Mouse (Mus musculus): ENCODE data around the gene Taar8c.
"Not testable (repeated sequence)": the region's sequence is repeated elsewhere in the genome, so short reads cannot be mapped to it uniquely, and the experiment has no call there.

Taar8c gene

GRCm38 (mm10) chr10:24101812-24102211 lies at the start of gene Taar8c:
Gene Taar8c (minus strand): TSS chr10:24101912.
- DNase-seq (ENCODE audit: low read depth, low spot score), result not testable (repeated sequence)

GRCm38 (mm10) chr10:24150086-24150485 lies 48.4 kb upstream of the Taar8c start:
- DNase-seq (ENCODE audit: low read depth, low spot score), result no peak

DNA sequence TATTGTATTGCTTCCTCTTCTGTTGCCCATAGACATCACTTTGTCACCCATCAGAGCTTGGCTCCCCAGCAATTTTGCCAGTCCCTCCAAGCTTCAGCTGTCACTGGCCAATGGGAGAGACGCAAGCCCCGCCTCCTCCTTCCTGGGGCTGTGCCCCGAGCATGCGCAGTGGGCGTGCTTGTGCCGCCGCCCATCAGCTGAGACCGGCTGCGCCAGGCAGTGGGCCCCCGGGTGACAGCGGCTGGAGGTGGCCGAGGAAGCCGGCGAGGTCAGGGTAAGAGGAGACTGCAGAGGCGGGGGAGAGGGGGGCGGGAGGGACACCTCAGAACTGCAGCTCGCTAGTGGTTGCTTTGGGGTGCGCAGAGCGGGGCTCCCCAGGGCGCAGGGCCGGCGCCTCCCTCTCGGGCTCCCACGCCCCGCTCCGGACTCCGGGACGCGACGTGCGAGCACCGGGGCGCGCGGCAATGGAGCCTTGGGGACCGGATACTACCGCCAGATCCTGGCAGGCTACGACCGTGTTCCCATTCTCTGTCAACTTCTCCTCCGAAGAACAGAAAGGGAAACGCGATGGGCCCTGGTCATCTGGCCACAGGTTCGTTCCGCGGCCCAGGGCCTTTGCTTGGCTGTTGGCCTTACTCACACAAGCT lies 47.5 kb upstream of the Taar8c start, which contains the start of gene Stx7:
Stx7 (plus strand) TSS at position 168 of the 647 bp plus-strand sequence.
- DNase-seq (ENCODE audit: low read depth, low spot score), result peak; percentile 95

GRCm38 (mm10) chr10:24142735-24143134 lies 41.0 kb upstream of the Taar8c start:
- no peak for DNase-seq (ENCODE audit: low read depth, low spot score)

- no peak for DNase-seq (ENCODE audit: low read depth, low spot score)
Measured at GRCm38 (mm10) chr10:24138623-24139261, 37.0 kb upstream of the Taar8c start.

DNA sequence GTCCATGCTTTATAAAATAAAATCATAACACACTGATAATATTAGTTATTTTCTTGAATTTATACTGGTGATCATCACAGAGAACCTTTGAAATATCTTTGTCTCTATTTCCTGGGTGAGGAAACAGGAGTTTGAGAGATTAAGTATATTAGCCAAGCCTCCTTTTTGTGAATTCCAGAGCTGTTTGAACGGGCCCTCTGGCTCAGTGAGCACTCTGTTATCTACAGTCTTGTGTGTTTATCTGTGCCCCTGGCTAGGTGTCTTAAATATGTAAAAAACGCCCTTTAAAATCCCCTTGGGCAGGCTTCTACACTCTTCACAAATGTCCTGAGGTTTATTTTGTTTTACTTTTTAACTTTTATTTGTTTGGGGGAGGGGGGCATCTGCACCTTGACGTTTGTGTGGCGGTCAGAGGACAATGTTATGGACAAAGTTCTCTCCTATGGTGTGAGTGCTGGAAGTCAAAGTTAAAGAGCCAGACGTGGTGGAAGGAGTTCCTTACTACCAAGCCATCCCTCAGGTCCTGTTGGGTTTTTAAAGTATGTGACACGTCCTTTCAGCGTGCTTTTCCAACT lies 32.4 kb upstream of the Taar8c start:
- no peak for DNase-seq (ENCODE audit: low read depth, low spot score)

DNA sequence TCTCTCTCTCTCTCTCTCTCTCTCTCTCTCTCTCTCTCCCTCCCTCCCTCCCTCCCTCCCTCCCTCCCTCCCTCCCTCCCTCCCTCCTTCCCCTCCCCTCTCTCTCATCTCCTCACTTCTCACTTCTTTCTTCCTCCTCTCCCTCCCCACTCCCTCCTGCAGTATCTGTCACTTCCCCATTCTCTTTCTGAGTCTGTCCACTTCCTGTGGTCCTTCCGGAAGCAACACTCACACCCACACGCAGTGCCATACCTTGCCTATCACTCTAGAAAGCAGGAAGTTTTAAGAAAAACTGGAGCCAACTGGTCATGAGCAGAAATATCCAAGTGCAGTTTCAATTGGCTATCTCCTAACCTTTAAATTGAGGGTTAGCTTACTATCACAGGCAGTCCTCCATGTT lies 31.4 kb upstream of the Taar8c start:
- DNase-seq (ENCODE audit: low read depth, low spot score), result peak; percentile 16

DNA sequence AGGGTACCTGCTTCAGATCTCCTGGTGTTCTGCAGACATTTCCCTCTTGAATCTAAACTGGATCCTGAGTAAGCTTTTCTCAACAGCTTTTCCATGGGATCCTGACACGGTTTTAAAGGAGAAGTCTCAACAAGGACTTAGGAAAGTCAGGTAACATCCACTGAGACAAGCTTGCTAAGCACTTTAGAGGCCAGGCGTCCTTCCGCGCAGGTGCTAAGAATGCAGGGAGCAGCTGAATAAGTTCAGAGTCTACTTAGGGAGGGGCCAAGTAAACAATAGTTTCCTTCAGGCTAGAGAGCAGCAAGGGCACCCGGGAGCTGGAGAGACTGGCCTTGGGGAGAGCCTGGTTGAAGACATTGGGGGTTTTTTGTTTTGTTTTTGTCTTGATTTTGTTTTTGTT lies 30.6 kb upstream of the Taar8c start:
- DNase-seq (ENCODE audit: low read depth, low spot score), result peak; percentile 86

DNA sequence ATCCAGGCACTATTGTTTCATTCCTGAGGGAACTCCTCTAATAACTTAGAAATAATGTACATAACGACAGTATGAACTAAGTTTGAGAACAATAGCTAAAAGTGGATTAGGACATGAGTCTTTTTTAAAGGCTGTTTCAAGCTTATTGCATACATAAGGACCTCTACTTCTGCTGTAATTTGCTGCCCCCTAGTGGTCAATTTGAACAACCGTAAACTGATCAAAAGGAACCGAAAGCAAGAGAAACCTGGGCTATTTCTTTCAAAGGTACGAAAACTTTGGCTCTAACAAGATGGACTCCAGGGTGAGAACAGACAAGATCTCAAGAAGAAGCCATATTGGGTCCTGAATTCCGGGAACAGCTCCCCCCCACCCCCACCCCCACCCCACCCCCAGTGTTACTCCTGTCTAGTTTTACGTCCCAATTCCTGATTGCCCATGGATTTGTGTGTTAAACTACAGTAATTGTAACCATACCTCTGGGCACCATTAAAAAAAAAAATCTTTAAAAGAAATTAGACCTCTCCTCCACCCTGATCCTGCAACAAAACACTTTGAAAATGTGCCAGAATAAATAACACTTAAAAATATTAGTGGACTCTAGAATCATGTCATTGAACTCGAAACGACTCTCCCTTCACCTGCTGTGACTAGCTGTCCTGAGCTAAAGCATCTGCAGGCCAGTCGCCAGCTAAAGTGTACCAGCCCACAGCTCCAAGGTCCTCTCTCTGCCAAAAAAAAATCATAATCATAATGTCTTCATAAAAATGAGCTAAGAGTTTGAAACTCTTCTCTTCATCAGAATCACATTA lies 29.9 kb upstream of the Taar8c start:
- DNase-seq (ENCODE audit: low read depth, low spot score), result peak; percentile 86

- peak; percentile 72 for DNase-seq (ENCODE audit: low read depth, low spot score)
Measured at GRCm38 (mm10) chr10:24111116-24111778, 9.5 kb upstream of the Taar8c start.

DNA sequence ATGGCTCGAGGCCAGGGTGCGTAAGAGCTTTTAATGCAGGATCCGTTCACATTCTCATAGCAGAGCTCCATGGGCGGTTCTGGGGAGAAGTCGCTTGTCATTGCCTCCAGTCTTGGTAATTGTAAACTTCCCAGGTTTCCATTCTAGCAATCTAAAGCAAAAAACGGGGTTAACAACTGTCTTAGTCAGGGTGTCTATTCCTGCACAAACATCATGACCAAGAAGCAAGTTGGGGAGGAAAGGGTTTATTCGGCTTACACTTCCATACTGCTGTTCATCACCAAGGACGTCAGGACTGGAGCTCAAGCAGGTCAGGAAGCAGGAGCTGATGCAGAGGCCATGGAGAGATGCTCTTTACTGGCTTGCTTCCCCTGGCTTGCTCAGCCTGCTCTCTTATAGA lies 7.7 kb upstream of the Taar8c start, which contains the start of gene Taar9:
Taar9 (minus strand) TSS at position 101 of the 400 bp plus-strand sequence.
- DNase-seq (ENCODE audit: low read depth, low spot score), result not testable (repeated sequence)

- no peak for DNase-seq (ENCODE audit: low read depth, low spot score)
Measured at GRCm38 (mm10) chr10:24108236-24108635, 6.5 kb upstream of the Taar8c start.

GRCm38 (mm10) chr10:24107747-24108146 lies 6.0 kb upstream of the Taar8c start:
- DNase-seq (ENCODE audit: low read depth, low spot score), result no peak

DNA sequence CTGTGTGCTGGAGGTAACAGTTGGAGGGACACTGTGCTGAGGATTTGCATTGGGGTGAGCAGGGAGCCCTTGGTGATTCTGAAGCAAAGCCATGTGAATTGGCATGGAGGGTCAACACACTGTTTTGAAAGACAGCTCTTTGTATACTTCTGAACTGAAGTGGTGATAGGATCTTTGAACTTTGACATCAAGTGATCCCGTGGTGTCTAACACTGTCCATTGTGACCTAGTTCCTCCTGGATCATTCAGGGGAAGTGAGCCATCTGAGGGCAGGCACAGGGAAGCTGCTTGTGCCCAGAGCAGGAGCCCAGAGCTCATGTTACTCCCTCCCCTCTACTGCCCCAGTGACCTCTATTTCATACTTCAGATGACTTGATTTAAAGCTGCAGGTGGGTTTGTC lies 1.6 kb upstream of the Taar8c start:
- not testable (repeated sequence) for DNase-seq (ENCODE audit: low read depth, low spot score)

DNA sequence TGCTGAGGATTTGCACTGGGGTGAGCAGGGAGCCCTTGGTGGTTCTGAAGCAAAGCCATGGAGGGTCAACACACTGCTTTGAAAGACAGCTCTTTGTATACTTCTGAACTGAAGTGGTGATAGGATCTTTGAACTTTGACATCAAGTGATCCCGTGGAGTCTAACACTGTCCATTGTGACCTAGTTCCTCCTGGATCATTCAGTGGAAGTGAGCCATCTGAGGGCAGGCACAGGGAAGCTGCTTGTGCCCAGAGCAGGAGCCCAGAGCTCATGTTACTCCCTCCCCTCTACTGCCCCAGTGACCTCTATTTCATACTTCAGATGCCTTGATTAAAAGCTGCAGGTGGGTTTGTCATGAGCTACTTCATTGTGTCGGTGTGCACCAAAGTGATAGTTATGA lies 4.7 kb downstream of the Taar8c start:
- not testable (repeated sequence) for DNase-seq (ENCODE audit: low read depth, low spot score)

DNA sequence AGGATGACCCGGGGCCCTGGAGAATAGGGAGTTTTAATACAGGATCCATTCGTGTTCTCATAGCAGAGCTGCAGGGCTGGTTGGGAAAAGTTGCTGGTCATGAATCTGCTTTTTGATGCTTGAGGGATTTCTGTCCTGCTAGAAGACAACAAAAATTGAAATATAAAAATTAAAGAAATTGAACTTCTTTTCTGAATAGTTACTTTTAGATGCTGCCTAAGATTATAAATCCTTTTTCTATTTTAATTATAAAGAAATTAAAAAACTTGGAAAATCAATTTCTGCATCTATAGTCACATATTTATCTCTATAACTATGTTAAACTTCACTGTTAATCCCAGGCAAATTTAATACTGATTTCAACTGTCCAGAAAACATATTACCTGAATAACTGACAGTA lies 9.5 kb downstream of the Taar8c start, which contains the start of gene Taar8b:
Taar8b (minus strand) TSS at position 101 of the 400 bp plus-strand sequence.
- no peak for DNase-seq (ENCODE audit: low read depth, low spot score)

- DNase-seq (ENCODE audit: low read depth, low spot score), result no peak
Measured at GRCm38 (mm10) chr10:24087168-24087567, 14.5 kb downstream of the Taar8c start.

GRCm38 (mm10) chr10:24086555-24086954 lies 15.2 kb downstream of the Taar8c start:
- DNase-seq (ENCODE audit: low read depth, low spot score), result no peak

- peak; percentile 39 for DNase-seq (ENCODE audit: low read depth, low spot score)
Measured at GRCm38 (mm10) chr10:24085936-24086335, 15.8 kb downstream of the Taar8c start.

DNA sequence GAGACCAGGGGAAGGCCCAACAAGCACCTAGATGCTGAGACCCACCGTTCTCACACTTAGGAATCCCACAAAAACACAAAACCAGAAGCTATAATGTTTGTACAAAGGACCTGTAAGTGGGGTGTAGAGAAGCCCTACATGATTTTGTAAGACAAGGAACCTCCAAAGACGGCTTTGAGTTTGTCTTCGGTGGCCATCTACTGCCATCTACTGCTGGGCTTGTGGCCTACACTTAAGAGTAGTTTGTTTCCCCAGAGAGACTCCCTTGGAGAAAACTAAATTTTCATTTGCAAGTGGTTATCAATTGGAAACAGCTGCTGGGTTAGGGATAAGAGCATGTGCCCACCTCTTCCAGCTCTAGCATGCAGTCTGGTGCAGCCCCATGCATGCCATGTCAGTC lies 21.5 kb downstream of the Taar8c start:
- DNase-seq (ENCODE audit: low read depth, low spot score), result peak; percentile 56

- DNase-seq (ENCODE audit: low read depth, low spot score), result not testable (repeated sequence)
Measured at GRCm38 (mm10) chr10:24076200-24076599, 25.5 kb downstream of the Taar8c start, which contains the start of gene Taar8a. Gene Taar8a (plus strand): TSS chr10:24076500.

All from ZHBTc4 (cell line).